Mouse (Mus musculus): ENCODE results near the gene Snd1.
A peak's percentile ranks its signal among the peaks of the same experiment; 100 is the strongest.

The Snd1 gene

GRCm38 (mm10) chr6:28640088-28640487 is 165.1 kb downstream of the Snd1 start:
- no peak for DNase-seq (ENCODE audit: low spot score)

GRCm38 (mm10) chr6:28642909-28643308 is 168.0 kb downstream of the Snd1 start:
- peak; percentile 26 for DNase-seq (ENCODE audit: low spot score)

- no peak for DNase-seq (ENCODE audit: low spot score)
These were observed 170.3 kb downstream of the Snd1 start for GRCm38 (mm10) chr6:28645231-28645630.

GRCm38 (mm10) chr6:28656511-28656910 is 181.6 kb downstream of the Snd1 start:
- no peak for DNase-seq (ENCODE audit: low spot score)

GRCm38 (mm10) chr6:28663004-28663403 is 188.1 kb downstream of the Snd1 start:
- no peak for DNase-seq (ENCODE audit: low spot score)

GRCm38 (mm10) chr6:28663670-28664069 is 188.7 kb downstream of the Snd1 start:
- DNase-seq (ENCODE audit: low spot score): no peak

GRCm38 (mm10) chr6:28664716-28665115 is 189.8 kb downstream of the Snd1 start:
- DNase-seq (ENCODE audit: low spot score): no peak

GRCm38 (mm10) chr6:28667586-28667985 is 192.6 kb downstream of the Snd1 start:
- DNase-seq (ENCODE audit: low spot score): no peak

- no peak for DNase-seq (ENCODE audit: low spot score)
These were observed 194.3 kb downstream of the Snd1 start for GRCm38 (mm10) chr6:28669251-28669650.

GRCm38 (mm10) chr6:28672388-28672787 is 197.4 kb downstream of the Snd1 start:
- DNase-seq (ENCODE audit: low spot score): no peak

GRCm38 (mm10) chr6:28674686-28675085 is 199.7 kb downstream of the Snd1 start:
- DNase-seq (ENCODE audit: low spot score): no peak

GRCm38 (mm10) chr6:28678896-28679295 is 204.0 kb downstream of the Snd1 start:
- no peak for DNase-seq (ENCODE audit: low spot score)

- no peak for DNase-seq (ENCODE audit: low spot score)
These were observed 205.6 kb downstream of the Snd1 start for GRCm38 (mm10) chr6:28680537-28680936.

GRCm38 (mm10) chr6:28681521-28682457 is 206.8 kb downstream of the Snd1 start:
- DNase-seq (ENCODE audit: low spot score): no peak

GRCm38 (mm10) chr6:28685052-28685451 is 210.1 kb downstream of the Snd1 start:
- DNase-seq (ENCODE audit: low spot score): no peak

- no peak for DNase-seq (ENCODE audit: low spot score)
These were observed 210.8 kb downstream of the Snd1 start for GRCm38 (mm10) chr6:28685745-28686144.

GRCm38 (mm10) chr6:28687776-28688175 is 212.8 kb downstream of the Snd1 start:
- no peak for DNase-seq (ENCODE audit: low spot score)

GRCm38 (mm10) chr6:28692659-28693058 is 217.7 kb downstream of the Snd1 start:
- no peak for DNase-seq (ENCODE audit: low spot score)

- DNase-seq (ENCODE audit: low spot score): no peak
These were observed 222.3 kb downstream of the Snd1 start for GRCm38 (mm10) chr6:28697214-28697613.

GRCm38 (mm10) chr6:28704612-28705011 is 229.7 kb downstream of the Snd1 start:
- DNase-seq (ENCODE audit: low spot score): peak; percentile 84

GRCm38 (mm10) chr6:28705384-28706107 is 230.6 kb downstream of the Snd1 start:
- DNase-seq (ENCODE audit: low spot score): peak; percentile 56

- DNase-seq (ENCODE audit: low spot score): no peak
These were observed 231.4 kb downstream of the Snd1 start for GRCm38 (mm10) chr6:28706108-28706975.

All from MN1 (cell line).